Mouse (Mus musculus): ENCODE measurements around the gene Snu13.

DNA sequence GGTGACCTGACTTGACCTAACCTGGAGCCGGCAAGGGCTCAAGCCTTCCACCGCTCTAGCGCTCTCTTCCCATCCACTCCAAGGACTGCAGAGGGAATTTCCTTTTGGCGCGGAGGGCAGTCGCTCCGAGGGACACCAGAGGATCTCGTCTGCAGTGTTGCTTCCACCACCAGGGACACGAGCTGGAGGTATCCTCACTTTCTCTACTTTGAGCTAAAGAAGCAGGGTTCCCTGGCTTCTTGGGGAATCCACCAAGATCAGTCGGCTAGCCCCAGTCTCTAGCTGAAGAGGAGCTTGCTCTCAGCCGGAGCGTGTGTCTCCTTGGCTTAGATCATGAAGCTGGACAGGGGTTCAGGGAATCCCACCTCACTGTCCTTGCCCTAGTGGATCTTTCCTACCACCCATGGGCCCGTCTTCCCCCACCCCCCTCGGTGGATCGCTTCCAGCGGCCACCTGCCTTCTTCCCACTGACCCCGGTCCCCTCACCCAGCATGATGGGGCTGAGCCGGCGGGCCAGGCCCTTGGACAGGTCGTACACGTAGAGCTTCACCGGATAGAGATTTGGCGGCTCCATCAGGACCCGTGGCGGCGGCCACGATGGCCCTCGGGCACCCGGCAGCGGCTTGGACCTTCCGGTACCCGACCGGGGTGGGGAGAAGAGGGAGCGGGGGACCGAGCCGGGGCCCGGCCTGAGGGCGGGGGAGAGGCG is 31.9 kb downstream of the Snu13 start:
- TF ChIP-seq POLR2A (IDR thresholded peaks at IDR 0.05; ENCODE audit: control insufficient read depth, extremely low read depth, insufficient read depth, low read length, poor library complexity) (no peak), CTCF (IDR thresholded peaks at IDR 0.05; ENCODE audit: borderline replicate concordance, control insufficient read depth, extremely low read depth, insufficient read depth, low read length, poor library complexity) (no peak)
